Mouse (Mus musculus) cerebellum, adult 2 months (tissue): Measurements from ENCODE around the gene Nploc4. TPM values are rescaled to one million over a fixed set of nuclear protein-coding genes. Genes with fewer than 3 reads are reported as not detected.

ENCODE experiments used
- DNase-seq, 2 experiments: peaks; one replicate each; pipeline ENCODE4 v3.0.0; 2021
- H3K27ac ChIP-seq: fragments of 200-500 bp; 2 replicates; pipeline ENCODE4 v1.5.1; 2012; ENCODE audit warnings: low read length, control low read depth, inconsistent platforms; ENCODE audit not compliant: insufficient read depth
- H3K27me3 ChIP-seq: fragments of 200-500 bp; 2 replicates; pipeline ENCODE4 v1.6.1; 2012; ENCODE audit warnings: inconsistent platforms, mild to moderate bottlenecking, low read length, moderate library complexity; ENCODE audit not compliant: control insufficient read depth, insufficient read depth
- H3K4me1 ChIP-seq: fragments of 200-500 bp; 2 replicates; pipeline ENCODE4 v1.6.1; 2011; ENCODE audit warnings: low read length; ENCODE audit not compliant: control insufficient read depth, insufficient read depth
- H3K4me3 ChIP-seq: fragments of 200-500 bp; replicated peaks from 2 replicates; pipeline ENCODE3; 2011; ENCODE audit warnings: mild to moderate bottlenecking, low read depth, low read length, control low read depth; ENCODE audit not compliant: insufficient read depth
- CTCF ChIP-seq: fragments of 200-500 bp; IDR thresholded peaks from 2 replicates; pipeline ENCODE4 v1.5.1; 2011; ENCODE audit warnings: low read depth, mild to moderate bottlenecking, control low read depth, low read length, moderate library complexity, borderline replicate concordance; ENCODE audit not compliant: insufficient read depth
- POLR2A ChIP-seq: fragments of 200-500 bp; IDR thresholded peaks from 2 replicates; pipeline ENCODE4 v1.6.1; 2011; ENCODE audit warnings: low read length, control low read depth, borderline replicate concordance; ENCODE audit not compliant: insufficient read depth
- WGBS: fragments of 180-500 bp; shearing (Covaris S2); methylation state at CpG from one replicate; pipeline ENCODE4 v1.1.7; 2018; 5-methylcytosine and 5-hydroxymethylcytosine counted together
- polyA plus RNA-seq: library from polyadenylated mRNA; depleted of rRNA; stranded (reverse); fragments of >200 nt; gene quantifications from 2 replicates; pipeline ENCODE4 v1.2.3, GENCODE M21; 2012

The Nploc4 gene
- polyA plus RNA-seq, 1 experiment, result 56.3 TPM

GRCm38 (mm10) chr11:120375324-120375723, 62.2 kb downstream of the Nploc4 start:
- H3K4me3 ChIP-seq, result no peak overlapping the region
- WGBS, result 88% methylated on average over 10 of the region's 10 CpGs
- H3K27me3 ChIP-seq, result no peaks in the 10 kb centered on the region
- peaks cover 8% of the 10 kb centered on the region for H3K4me1 ChIP-seq
- no peak for DNase-seq
- TF ChIP-seq CTCF (no peak), POLR2A (no peak)
- no peak overlapping the region for H3K27ac ChIP-seq

- H3K27ac ChIP-seq, result no peak overlapping the region
- no peak for DNase-seq
- peaks cover 8% of the 10 kb centered on the region for H3K4me1 ChIP-seq
- WGBS, result 68% methylated on average over 23 of the region's 23 CpGs
- TF ChIP-seq POLR2A (no peak), CTCF (no peak)
- H3K4me3 ChIP-seq, result no peak overlapping the region
- no peaks in the 10 kb centered on the region for H3K27me3 ChIP-seq
These were observed 63.5 kb downstream of the Nploc4 start for GRCm38 (mm10) chr11:120373820-120374586.

- 77% methylated on average over 13 of the region's 13 CpGs for WGBS
- Histone ChIP-seq H3K4me1 (peaks cover 7% of the 10 kb centered on the region), H3K27ac (no peak overlapping the region), H3K4me3 (no peak overlapping the region), H3K27me3 (no peaks in the 10 kb centered on the region)
- DNase-seq, result no peak
- TF ChIP-seq CTCF, result no peak
- no peak for TF ChIP-seq POLR2A
These were observed 64.5 kb downstream of the Nploc4 start for GRCm38 (mm10) chr11:120373025-120373424.

DNA sequence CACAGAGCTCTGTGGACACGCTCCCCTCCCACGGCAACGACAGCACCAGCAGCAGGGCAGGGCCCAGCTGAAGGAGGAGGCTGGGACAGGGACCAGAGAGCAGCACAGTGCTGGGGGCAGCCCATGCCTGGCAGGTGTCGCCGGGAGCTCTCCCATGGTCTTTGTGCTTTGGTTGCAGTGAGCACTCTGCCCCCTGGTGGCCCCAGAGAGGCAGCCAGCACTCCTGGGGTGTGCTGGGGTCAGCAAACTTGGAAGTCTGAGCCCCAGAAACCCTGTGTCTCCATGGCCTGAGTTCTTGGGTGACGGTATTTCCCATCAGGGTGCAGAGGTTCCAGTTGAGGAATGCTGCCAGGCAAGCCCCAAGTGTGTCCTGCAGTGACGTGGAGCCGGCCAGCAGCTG, 67.9 kb downstream of the Nploc4 start:
- Histone ChIP-seq H3K4me1 (no peaks in the 10 kb centered on the region), H3K27ac (no peak overlapping the region), H3K27me3 (no peaks in the 10 kb centered on the region), H3K4me3 (no peak overlapping the region)
- DNase-seq, result no peak
- peak; percentile 48; the same call in 1 of the 2 replicates for TF ChIP-seq CTCF
- TF ChIP-seq POLR2A, result no peak
- 34% methylated on average over 8 of the region's 8 CpGs for WGBS

DNA sequence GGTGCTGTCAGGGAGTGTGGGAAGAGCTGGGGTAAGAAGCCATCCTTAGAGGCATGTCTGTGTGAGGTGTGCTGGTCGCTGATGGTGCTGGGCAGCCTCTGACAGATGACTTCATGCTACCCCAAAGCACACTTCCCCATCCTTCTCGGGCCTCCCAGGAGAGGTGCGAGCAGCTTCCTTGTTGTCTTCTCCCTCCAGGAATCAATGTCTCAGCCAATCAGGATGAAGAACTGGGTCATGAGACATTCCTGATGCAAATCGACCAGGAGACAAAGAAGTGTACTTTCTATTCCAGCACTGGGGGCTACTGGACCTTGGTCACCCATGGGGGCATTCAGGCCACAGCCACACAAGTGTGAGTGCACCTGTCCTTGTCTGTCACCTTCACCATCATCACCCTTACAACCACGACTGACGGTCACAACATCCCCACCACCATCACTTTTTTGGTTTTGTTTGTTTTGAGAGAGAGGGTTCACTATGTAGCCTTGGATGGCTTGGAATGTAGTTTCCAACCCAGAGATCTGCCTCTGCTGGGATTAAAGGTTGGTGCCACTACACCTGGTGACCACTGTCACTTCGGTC, 71.0 kb downstream of the Nploc4 start:
- 47% methylated on average over 7 of the region's 7 CpGs for WGBS
- no peak overlapping the region for H3K4me3 ChIP-seq
- no peak for TF ChIP-seq CTCF
- no peak for TF ChIP-seq POLR2A
- no peak for DNase-seq
- no peaks in the 10 kb centered on the region for H3K4me1 ChIP-seq
- H3K27me3 ChIP-seq, result no peaks in the 10 kb centered on the region
- H3K27ac ChIP-seq, result no peak overlapping the region

- no peak for DNase-seq
- TF ChIP-seq CTCF (no peak), POLR2A (no peak)
- no peak overlapping the region for H3K4me3 ChIP-seq
- 86% methylated on average over 6 of the region's 6 CpGs for WGBS
- H3K27ac ChIP-seq, result no peak overlapping the region
- H3K27me3 ChIP-seq, result no peaks in the 10 kb centered on the region
- peaks cover 19% of the 10 kb centered on the region for H3K4me1 ChIP-seq
These were observed 74.6 kb downstream of the Nploc4 start for GRCm38 (mm10) chr11:120362891-120363290.

- Histone ChIP-seq H3K27ac (no peak within 1 kb of the TSS), H3K4me1 (peaks cover 19% of the 10 kb centered on the region), H3K4me3 (no peak within 1 kb of the TSS), H3K27me3 (no peaks in the 10 kb centered on the region)
- DNase-seq, result no peak
- no peak for TF ChIP-seq POLR2A
- no peak for TF ChIP-seq CTCF
- 67% methylated on average over 10 of the region's 10 CpGs for WGBS
These were observed 76.2 kb downstream of the Nploc4 start, which contains the start of gene Fscn2 for GRCm38 (mm10) chr11:120361295-120361694. Gene Fscn2 (plus strand): TSS chr11:120361534.

DNA sequence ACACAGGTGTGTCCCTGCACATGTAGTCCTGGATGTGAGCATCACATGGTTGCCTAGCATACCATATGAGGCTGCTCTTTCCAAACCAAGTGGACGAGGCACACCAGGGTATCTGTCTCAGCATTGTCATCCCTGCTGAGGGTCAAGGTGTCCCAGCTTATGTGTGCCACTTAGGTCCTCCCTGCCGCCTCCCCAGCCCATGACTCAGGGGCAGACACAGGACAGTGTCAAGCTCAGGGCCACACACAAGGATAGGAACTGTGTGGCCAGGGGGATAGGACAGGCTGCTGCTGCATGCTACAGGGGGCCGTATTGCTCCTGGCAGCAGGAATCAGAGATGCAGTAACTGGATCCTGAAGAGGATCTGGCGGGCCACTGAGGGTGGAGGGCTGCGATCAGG, 76.8 kb downstream of the Nploc4 start:
- Histone ChIP-seq H3K4me1 (peaks cover 19% of the 10 kb centered on the region), H3K4me3 (no peak overlapping the region), H3K27me3 (no peaks in the 10 kb centered on the region), H3K27ac (no peak overlapping the region)
- 60% methylated on average over 5 of the region's 5 CpGs for WGBS
- TF ChIP-seq POLR2A, result no peak
- TF ChIP-seq CTCF, result no peak
- DNase-seq, result no peak
